Mouse (Mus musculus): ENCODE data around the gene Parp8.

Gene Parp8

GRCm38 (mm10) chr13:116811456-116811855 is 213.9 kb downstream of the Parp8 start:
- WGBS, result 80% methylated on average over 1 of the region's 1 CpGs

Data from cerebral cortex, adult 2 months (tissue).